Mouse (Mus musculus) testis, adult 10 weeks (tissue): Measurements from ENCODE around the gene Hspbap1. TPM values are rescaled to one million over a fixed set of nuclear protein-coding genes. Genes with fewer than 3 reads are reported as not detected.

Experiments used
- polyA plus RNA-seq: library from polyadenylated mRNA; stranded (reverse); fragments of 350-450 nt; fragmentation: Illumina TruSeq; extraction: RNeasy Lipid Tissue Mini Kit (QIAGEN cat#74804); gene quantifications from one replicate; pipeline ENCODE4 v1.2.3, GENCODE M21; 2014; ENCODE audit warnings: low read depth, low replicate concordance

The Hspbap1 gene
- 12.6 TPM for polyA plus RNA-seq

DNA sequence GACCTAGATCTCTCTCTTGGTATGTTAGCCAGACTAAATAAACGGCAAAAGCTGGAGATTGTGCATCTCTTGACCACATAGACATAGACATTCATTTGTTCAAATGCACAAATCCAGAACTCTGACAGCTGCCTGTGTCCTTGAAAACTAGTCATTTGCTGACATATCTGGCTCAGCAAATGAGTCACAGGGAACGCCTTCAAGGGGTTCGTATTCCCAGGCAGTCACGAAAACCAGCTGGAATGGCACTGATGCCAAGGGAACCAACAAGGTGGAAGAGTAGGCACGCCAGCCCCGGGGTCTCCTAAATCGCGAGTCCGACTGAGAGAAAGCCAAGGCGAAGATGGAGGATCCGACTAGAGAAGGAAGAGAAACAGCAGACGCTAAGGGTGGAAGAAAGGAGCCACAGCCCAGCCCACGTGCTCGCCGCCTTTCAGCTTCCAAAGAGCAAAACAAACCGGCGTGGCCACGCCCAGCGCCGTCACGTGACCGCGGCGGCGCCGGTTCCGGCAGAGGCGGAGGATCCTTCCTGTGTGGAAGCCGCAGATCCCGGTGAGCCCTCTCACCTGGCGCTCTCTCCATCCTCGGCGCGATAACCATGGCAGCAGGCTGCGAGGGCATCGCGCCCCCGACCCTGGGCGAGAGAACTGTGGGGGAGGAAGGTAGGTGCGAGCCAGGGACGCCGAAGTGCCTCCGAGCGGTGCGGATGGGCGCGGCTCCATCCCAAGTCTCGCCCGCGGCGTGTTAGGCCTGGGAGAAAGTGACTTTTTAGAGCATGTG is at the start of gene Hspbap1:
Gene Hspbap1 (plus strand): TSS at position 498 of the 780 bp plus-strand sequence.

DNA sequence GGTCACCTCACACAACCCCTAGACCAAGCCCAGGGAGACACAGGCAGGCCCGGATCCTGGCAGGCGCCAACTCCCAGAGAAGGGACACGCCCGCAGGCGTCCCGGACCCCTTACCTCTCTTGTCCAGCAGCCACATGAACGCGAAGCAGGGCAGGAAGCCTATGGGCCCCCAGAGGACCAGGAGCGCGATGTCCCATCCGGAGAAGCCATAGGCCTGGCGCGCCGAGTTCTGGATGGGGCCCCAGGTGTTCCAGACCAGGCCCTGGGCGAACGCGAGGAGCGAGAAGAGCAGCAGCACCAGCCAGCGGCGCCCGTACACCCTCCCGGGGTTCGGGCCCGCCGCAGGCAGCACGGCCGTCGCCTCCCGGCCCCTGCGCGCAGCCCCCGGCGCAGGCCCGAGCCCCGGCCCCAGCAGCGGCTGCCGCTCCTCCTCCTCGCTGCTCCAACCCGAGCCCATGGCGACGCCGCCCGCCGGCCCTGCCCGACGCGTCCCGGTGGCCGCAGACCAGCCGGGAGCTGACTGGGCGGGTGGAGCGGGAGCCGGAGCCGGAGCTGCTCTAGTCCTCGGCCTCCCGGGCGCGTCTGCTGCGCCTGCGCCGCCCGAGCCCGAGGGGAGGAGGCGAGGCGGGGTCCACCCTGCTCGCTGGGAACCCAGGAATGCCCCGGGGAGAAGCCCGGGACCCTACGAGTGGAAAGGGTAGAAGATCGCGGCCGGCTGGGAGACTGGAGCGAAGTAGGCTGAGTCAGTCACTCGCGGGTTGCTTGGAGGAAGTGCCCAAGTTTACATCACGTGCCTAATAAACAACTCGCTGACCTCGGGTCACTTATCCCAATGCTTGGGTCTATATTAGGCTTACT is 1.2 kb upstream of the Hspbap1 start, which contains the start of gene Dirc2:
Gene Dirc2 (minus strand): TSS at position 572 of the 858 bp plus-strand sequence.

DNA sequence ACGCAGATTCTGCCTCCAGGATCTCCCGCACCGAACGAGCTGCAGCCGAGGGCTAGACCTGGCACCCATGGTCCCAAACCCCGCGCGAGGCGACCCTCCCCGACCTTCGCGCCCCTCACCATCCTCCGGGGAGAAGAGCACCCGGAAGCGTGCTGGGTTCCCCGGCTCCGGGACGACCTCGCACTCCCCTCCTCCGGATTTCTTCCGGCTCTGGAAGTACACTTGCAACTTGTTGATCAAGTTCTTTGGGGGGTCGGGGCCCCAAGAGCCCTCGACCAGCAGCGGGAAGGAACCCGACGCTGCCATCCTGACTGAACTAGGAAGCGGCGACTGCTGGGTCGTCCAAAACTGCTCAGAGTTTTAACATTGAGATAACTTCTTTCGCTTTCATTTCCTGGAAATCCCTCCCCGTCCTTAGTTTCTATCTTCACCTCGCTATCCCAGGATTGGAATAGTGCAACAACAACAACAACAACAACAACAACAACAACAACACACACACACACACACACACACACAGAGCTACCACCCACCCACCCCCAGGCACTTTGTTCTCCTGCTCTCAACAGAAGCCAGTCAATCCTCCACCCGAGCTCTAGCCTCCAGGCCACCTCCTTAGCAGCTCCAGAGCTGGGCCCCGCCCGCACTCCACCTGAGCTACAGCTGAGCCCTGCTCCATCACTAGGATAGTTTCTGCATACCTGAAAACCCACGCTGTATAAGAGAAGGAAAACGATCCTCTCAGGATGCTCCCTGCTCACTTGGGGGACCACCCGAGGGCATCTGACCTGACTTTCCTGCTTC is 101.1 kb downstream of the Hspbap1 start, which contains the start of gene Parp14:
Gene Parp14 (minus strand): TSS at position 497 of the 804 bp plus-strand sequence.

Other genes with a start within 250 kb of the Hspbap1 start
- 9.4 TPM for gene Sema5b, start 229.2 kb upstream of the Hspbap1 start, polyA plus RNA-seq
- gene Dirc2, start 1.0 kb upstream of the Hspbap1 start, polyA plus RNA-seq: 2.8 TPM
- gene Parp14, start 101.2 kb downstream of the Hspbap1 start, polyA plus RNA-seq: 1.2 TPM
- gene Parp9, start 168.1 kb downstream of the Hspbap1 start, polyA plus RNA-seq: 1.6 TPM
- 1.3 TPM for gene Dtx3l, start 168.8 kb downstream of the Hspbap1 start, polyA plus RNA-seq
- 54.2 TPM for gene Kpna1, start 208.4 kb downstream of the Hspbap1 start, polyA plus RNA-seq